Mouse (Mus musculus) left cerebral cortex, adult 18-20 months (tissue): ENCODE measurements around the gene Gnptg. TPM values are rescaled to one million over a fixed set of nuclear protein-coding genes. Genes with fewer than 3 reads are reported as not detected.
A peak's percentile ranks its signal among the peaks of the same experiment; 100 is the strongest.

Experiments
- DNase-seq, 2 experiments: peaks; one replicate each; pipeline ENCODE4 v3.0.0; 2021 to 2022; ENCODE audit warnings: low spot score in 2 of 2, mixed read lengths in 1 of 2
- long read RNA-seq, 2 experiments: library from polyadenylated mRNA; stranded (forward); transcript quantifications; one replicate each; pipeline ENCODE4 v2.0.0; 2021
- total RNA-seq, 2 experiments: library from RNA; stranded (reverse); gene quantifications; 2 replicates each; pipeline ENCODE4 v1.2.3; 2021

Gene Gnptg
- total RNA-seq: 10 to 100 TPM; 74.7 to 77.3 TPM
- long read RNA-seq, experiment 1, transcript Gnptg-201 (11 exons, 1,234 nt): major isoform, 48 of 119 reads
- long read RNA-seq, experiment 1, partial matches to known transcripts: 14 of 119 reads
- long read RNA-seq, experiment 1, other reads (novel, unspliced or antisense): 57 of 119 reads
- long read RNA-seq, experiment 2, transcript Gnptg-201 (11 exons, 1,234 nt): major isoform, 47 of 86 reads
- long read RNA-seq, experiment 2, partial matches to known transcripts: 7 of 86 reads
- long read RNA-seq, experiment 2, other reads (novel, unspliced or antisense): 32 of 86 reads

GRCm38 (mm10) chr17:25239695-25240636 lies at the start of gene Gnptg, which contains the start of gene Tsr3:
Gene Gnptg (minus strand): TSS chr17:25240124.
Gene Tsr3 (plus strand): TSS chr17:25240170.
- DNase-seq: peak; percentile 85 to 87

DNA sequence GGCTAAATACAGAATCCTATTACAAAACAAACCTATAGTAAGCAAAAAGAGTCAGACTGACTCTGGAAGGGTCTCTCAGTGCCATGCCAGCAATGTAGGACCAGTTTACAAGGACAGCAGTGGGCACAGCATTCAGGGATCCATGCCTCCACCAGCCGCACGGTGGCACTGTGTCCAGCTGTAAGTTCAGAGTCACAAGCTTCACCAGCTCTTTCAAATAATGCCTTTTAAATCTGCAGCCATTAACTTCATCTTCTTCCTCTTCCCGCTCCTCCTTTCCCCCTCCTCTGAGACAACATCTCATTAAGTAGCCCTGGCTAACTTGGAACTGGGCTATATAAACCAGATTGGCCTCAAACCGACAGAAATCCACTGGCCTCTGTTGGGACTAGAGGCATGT lies 48.9 kb upstream of the Gnptg start:
- peak; percentile 49 to 58 for DNase-seq

DNA sequence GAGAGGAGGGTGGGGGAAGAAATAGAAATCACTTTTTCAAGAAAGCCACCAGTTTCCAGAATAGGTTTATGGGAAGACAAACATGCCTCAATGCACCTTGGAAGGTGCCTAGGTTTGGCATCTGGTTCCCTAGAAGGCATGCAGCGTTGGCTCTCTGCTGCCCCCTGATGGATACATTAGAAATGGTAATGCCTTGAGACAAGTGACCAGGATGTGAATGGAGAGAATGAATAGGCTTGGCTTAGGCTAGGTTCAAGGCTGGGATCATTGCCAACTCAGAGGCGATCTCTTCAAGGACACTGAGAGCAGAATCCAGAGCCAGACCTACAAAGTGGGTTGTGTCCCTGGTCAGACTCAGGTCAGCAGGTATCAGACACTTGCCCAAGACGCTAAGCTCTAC lies 45.1 kb upstream of the Gnptg start:
- DNase-seq: peak; percentile 46 to 73

- DNase-seq: no peak
Observed at GRCm38 (mm10) chr17:25282133-25282532, 42.2 kb upstream of the Gnptg start.

DNA sequence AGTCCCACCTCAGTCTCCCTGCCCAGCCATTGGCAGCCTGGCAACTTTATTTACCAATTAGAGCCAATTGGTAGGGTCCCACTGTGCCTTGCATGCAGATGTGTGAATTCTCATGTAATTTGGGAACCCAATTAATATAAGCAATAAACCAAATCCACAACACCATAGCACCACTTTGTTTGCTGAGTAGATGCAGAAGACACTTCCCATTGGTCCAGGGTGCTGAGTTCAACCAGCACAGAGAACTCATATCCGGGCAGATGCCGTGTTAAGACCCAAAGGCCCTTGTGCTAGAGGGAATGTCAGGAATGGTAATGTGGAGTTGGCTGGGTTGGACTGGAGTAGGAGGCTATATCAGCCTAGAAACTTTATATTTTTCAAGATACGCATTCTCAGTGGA lies 35.9 kb upstream of the Gnptg start:
- no peak for DNase-seq

DNA sequence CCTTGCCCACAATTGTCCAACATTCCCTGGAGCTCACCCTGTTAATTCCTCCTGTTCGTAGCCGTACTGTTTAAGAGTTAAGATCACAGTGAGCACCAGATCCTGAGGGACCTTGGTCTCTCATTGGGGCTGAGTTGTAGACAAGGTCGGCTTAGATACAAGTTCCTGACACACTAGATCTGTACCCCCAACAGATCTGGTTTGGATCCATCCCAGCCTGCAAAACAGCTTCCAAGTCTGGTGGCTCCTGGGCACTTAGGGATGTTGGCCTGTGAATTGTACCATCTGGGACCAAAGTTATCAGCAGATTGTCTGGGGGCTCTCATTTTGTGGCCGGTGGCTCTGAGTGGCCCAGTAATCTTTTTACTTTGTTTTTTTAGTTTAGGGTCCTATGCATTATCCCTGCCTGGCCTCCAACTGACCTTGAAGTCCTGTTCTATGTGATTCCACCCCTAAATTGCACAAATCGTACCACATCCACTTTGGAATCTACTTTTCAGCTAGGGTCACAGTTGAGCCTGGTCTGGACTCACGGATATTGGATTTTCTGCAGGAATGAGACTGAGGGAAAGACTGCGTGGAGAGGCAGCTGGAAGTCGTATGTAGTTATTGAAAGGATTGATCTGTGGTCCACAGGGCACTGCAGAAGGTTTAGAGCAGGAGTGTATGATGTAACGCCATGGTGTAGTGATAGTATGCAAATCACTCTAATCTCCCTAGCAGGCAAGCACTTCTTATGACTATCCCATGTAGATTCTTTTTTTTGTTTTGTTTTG lies 34.8 kb upstream of the Gnptg start, which contains the start of gene Ube2i:
Gene Ube2i, minus strand, starts transcription at position 52 of the 776 bp plus-strand sequence.
- DNase-seq: no peak

DNA sequence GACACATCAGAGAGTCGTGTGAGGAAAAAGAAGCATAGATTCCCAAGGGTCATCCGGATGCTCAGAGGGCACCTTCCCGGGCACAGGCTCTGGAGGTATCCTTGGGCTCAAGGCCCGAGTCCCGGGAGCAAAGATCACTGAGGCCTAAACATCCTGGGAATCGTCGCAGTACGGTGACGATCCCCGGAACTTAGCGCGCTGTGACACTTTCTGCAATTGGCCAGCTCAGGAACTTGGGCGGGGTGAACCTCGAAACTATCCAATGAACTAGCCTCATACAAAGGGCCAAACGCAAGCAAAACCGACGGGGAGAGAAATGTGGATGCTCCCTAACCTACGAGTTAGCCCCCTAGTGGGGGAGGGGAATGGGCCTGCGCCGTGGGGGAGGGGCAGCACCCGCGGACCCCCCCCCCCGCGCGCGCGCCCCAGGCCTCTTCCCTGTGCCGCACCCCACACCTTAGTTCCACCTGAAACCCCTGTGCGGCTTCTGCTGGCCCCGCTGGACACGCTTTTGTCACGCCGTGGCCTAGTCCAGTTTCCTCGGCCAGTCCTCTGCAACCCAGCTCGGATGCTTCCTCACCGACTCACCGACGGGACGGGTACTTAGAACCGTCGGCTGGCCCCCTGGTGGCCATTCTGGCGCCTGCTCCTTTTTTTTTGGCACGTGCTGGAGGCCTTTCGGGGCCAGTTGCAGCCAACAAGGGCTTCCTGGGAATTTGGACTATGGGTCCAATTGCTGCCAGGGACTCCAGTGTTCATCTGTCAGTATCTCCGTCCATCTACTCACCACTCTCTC lies 34.0 kb upstream of the Gnptg start:
- DNase-seq: peak; percentile 92 to 93

DNA sequence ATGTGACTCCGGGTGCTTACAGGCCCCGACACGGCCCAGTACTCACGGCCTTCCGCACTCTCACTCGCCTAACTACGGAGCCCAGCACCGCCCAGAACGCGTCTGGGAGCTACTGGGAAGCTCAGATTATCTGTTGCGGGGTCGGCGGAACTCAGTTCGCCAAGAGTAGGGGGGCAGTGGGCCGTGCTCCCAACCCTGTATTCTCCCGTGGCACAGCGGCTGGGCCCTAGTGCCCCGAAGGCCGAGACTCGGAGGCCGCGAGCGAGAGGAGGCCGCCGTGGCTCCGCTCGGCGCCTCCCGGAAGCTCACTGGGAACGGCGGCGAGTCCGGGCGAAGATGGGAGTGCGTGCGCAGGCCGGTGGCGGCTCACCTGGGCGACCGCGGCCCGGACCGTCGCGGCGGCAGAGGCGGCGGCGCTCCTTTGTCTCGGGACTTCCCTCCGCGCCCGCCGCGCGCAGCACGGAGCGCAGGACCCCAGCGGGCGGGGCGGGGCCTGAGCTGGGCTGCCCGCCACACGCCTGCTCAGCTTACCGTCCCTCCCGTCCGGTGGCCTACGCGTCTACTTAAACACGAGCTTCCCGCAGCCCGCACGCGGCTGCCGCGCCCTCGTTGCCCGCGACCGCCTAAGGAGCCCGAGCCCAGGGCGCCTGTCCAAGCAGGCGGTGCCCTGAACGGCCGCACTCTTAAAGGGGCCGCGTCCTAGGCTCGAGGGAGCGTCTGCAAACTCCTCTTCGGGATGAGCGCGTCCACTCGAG lies 33.2 kb upstream of the Gnptg start:
- peak; percentile 80 to 86 for DNase-seq

DNA sequence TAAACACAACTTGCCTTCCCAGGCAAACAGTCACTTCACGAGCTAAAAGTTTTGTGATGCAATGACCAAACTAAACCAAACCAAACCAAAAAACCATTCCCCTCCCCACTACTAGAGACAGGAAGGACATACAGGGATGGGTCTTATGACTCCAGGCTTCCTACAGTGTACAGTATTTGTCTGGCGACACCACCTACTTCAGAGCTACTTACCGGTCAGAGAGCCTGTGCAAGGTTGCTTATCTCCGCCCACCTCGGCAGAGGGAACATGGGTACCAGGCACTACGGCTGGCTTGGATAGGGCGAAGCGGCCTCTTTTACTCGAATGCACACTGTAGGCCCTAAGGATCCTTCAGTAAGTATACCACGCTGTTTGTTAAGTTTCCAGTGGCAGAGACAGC lies 32.4 kb upstream of the Gnptg start:
- no peak for DNase-seq

- no peak for DNase-seq
Observed at GRCm38 (mm10) chr17:25270795-25271335, 30.9 kb upstream of the Gnptg start.

- no peak for DNase-seq
Observed at GRCm38 (mm10) chr17:25264453-25264852, 24.5 kb upstream of the Gnptg start.

GRCm38 (mm10) chr17:25257804-25258261 lies 17.9 kb upstream of the Gnptg start:
- no peak for DNase-seq

DNA sequence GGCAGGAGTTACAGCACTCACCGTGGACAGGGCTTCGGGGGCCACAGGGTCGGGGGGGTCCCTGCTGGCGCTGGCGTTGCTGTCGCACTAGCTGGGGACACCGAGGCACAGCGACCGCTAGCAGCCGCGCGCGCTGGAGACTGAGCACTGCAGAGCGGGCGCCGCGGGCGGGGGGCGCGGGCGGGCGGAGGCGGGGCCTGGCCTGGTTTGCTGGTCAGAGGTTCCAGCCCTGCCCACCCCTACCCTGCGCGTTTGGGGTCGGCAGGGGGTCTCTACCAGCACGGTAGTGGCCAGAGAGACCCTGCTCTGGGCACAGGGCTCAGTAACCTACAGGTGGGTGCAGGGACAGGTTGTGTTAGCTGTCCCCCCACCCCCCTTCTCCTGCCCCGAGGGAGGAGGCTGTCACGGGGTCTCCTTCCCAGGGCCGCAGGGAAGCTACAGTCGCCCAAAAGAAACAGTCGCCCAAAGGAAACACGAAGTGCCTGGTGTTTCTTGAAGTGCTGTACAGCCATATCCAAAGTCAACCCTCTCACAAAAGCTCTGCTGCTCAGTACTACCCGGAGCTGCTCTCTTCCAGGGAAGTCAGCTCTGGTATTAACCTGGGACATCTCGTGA lies 16.3 kb upstream of the Gnptg start, which contains the start of gene Baiap3:
Gene Baiap3, minus strand, starts transcription at position 225 of the 615 bp plus-strand sequence.
- DNase-seq: no peak

- DNase-seq: no peak
Observed at GRCm38 (mm10) chr17:25255110-25255509, 15.2 kb upstream of the Gnptg start.

GRCm38 (mm10) chr17:25253760-25254159 lies 13.8 kb upstream of the Gnptg start:
- DNase-seq: no peak

DNA sequence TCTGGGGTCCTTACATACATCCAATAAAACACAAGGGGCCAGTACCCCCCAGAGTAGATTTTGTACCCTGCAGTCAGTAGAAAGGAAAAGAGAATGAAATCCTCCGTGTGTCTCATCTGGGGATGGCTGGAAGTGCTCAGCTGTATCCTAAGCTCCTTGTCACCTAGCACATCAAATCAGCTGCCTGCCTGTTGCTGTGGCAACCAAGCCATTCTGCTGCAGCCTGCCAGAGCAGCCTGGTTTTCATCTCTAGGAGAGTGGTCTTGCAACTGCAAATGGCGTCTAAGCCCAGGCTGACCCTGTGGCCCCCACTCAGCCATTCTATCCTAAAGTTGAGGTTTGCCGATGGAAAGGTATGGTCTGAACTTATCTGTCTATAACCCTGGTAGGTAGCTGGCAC lies 12.7 kb upstream of the Gnptg start:
- DNase-seq: no peak

DNA sequence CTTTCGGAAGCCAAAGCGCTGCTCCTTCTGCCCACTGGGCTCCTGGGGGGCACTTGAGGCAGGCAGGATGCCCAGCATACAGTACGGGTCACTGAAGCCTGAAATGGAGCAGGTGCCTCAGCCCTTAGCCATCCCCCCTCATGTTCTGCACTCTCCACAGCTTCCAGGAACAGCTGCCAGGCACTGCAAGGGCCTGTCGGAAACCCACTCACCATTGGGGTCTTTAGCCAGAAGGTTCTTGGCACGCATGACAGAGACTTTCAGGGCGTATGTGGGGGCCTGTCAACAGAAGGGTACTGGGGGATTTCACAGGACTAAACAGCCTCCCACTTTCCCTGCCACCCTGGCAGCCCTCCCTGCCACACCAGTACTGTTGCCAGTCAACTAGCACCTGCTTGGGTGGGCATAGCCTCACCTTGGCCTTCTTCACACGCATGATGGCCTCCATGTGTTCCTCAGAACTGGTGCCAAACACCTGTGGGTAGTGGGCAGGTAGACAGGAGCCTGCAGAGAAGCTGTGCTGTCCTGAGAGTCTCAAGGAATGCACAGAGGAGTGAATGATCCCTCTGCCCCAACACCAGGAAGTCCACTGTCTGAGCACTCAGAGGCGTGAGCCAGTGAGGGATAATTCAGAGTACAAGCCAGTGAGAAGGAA lies 10.4 kb upstream of the Gnptg start:
- no peak for DNase-seq

GRCm38 (mm10) chr17:25248033-25248750 lies 8.3 kb upstream of the Gnptg start:
- DNase-seq: no peak
